Mouse (Mus musculus): ENCODE results near the gene Olfr1323.

Gene Olfr1323

DNA sequence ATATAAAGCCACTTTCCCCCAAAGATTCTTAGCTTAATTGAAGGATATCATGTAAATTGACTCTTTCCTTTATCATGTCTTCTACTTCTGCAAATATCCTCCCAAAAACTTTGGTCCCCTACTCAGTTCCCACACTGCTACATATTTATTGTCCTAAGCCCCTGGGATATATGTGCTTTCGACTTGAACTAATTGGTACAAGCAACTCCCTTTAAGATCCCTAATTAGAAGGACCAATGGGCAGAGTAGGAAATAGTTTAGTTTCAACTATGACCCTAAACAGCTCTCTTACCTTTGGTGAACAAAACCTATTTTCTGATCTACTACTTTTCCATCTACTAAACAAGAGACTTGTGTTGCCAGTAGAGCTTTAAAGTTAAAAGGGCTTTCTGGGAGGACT is at the start of gene Olfr1323:
Gene Olfr1323 (minus strand): TSS at position 101 of the 400 bp plus-strand sequence.
- DNase-seq (ENCODE audit: low spot score in 2 of 2): no peak

DNA sequence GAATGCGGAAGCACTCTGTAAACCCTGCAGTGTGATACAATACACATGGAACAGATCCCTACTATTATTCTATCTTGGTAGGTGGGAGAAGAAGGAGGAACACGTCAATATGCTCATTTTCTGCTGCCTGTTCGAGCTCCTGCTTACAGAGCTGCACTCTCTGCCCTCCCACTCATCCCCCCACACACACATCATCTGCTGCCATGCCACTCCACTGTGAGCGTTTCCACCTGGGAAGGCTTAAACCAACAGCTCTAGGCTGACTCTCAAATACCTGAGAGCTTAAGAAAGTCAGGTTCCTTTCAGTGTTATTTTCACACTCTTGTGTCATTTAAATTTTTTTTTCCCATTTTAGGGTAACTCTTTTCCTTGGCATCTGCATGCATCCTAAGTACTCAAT is 6.9 kb downstream of the Olfr1323 start:
- no peak for DNase-seq (ENCODE audit: low spot score in 2 of 2)
